Mouse (Mus musculus) CD4-positive helper T cell, adult 2 months (primary cell): ENCODE measurements around the gene Itga9.

Source experiments
- DNase-seq: peaks from one replicate; pipeline ENCODE4 v3.0.0-alpha.2; 2012; ENCODE audit warnings: low read depth, missing footprints, low spot score

Gene Itga9

DNA sequence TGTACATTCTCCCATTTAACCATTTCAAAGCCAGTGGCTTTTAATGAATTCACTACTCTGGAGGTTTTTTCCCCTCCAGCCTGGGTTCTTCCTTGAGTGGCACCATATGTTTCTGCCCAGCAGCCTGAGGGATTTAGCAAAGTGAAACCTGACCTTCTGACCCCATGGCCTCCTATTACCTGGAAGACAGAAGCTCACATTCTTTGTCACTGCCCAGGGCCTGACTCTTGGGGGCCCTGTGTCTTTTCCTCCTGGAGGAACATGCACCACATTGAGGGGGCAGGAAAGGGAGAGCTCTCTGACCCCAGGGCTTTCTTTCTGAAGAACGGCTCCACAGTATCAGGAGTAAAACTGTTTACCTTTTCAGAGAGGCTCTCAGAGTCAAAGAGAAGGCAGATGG lies 46.9 kb downstream of the Itga9 start:
- DNase-seq = no peak

DNA sequence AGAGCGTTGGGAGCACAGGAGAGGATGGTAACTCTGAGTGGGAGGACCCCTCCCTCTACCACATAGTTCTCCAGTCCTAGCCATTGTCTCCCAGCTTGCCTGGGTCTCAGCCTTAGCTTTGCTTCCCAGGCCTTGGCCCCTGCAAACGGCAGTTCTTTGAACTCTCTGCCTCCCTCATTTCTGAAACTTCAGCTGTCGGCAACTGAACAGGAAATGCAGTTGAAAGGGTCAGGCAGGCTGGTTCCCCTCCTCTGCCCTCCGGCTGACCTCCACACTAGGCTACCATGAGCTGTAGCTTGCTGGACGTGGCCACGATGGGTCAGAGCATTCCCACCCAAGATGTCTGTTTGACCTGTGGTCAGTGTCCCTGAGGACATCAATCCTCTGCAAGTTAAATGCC lies 48.5 kb downstream of the Itga9 start:
- no peak for DNase-seq

- no peak for DNase-seq
Measured at GRCm38 (mm10) chr9:118655726-118656125, 49.2 kb downstream of the Itga9 start.

DNA sequence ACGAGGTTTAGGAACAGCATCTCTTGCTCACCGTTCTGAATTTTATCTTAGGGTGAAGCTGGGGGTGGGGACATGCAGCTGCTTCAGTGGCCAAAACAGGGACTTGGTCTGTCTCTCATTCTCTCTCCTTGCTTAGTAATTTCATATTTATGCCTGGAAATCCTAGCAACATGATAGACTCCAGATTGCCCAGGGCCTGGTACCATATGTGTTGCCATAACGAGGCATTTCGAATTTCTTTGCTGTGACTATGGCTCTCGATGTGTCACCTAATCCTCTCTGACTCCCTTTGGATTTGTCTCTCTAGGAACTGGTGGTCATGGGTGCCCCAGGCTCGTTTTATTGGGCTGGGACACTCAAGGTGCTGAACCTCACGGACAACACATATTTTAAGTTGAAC lies 51.7 kb downstream of the Itga9 start:
- no peak for DNase-seq

DNA sequence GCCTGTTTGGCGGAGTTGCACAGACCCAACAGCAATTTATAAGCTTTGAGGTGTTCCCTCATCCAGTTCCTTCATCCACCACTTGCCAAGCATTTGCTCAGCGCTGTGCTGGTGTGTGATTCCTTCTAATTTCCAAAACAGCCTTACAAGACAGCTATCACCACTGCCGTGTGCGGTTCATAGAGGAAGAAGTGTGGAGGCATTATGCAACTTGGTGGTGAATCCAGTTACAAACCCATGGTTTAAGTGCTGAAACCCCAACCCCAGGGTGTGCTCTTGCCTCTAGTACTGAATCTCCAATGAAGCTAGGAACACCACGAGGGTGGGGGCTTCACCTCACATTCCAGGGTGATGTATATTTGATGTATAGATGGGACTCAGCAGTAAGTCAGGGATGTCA lies 53.3 kb downstream of the Itga9 start:
- DNase-seq = no peak

DNA sequence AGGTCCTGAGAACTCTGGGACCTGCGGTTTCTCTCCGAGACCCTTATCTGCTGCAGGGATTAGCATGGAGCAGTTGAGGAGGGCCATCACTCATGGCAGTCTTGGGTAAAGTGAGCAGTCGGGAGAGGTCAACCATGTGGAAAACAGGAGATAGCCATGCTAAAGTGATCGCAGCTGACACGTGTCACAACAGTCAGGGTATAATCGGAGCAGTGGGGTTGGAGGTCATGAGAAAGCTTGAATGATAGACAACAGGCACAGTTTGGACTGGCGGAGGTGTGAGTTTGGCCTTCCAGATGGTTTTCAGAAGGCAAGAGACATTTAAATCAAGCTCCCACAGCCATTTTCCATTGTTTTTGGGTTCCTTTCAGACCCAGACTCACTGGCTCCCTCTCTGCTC lies 53.8 kb downstream of the Itga9 start:
- DNase-seq = no peak

GRCm38 (mm10) chr9:118662026-118662425 lies 55.5 kb downstream of the Itga9 start:
- DNase-seq = no peak

- peak; percentile 22 for DNase-seq
Measured at GRCm38 (mm10) chr9:118662476-118662875, 56.0 kb downstream of the Itga9 start.

DNA sequence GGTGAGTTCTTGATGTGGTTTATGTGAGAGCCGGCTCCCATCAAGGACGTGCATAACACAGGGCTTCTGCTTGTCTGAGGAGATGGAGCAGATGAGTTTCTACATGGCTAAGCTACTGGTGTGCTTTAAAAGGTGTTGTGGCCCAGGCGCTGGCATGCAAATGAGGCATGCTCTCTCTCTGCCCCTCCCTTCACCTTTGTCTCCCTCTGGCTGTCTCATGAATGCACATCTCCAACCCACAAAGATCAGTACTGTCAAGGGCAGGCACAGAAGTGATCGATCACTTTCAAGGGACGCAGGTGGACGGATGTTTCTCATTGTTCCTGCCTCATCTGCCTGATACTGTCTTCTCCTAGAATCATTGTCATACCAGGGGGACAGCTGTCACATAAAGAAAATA lies 57.4 kb downstream of the Itga9 start:
- DNase-seq = no peak

DNA sequence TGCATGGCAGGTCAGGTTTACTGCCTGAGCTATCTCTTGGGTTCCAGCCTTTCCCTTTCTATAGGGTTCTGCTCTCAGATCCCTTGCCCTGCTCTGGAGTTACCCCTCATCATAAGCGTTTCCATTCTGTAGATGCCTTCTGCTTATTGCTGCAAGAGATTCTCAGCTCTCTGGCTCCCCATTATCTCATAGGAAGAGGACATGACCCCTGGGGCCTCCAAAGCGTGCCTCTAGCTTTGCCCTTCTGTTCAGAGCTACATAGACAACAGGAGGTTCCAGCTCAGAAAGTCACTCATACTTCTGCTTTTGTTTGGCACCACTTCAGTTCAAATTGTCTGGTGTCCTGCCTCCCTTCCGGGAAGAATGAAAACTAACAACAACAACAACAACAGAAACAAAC lies 59.6 kb downstream of the Itga9 start:
- DNase-seq = no peak

DNA sequence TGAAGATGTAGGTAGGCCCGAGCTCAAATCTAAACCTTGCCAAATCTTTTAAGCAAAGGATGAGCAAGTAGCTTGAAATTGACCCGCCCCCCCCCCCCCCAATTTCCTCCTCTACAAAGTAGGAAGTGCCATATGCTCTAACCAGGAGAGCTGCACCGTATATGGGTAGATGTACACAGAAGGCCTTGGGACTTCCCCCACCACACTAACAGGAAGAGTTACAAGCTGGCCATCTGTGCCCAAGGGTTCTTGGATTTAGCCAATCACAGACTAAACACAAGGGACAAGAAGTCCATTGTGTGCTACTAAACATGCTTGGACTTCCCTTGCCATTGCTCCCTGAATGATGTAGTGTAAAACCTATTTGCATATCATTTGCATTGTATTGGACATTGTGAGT lies 63.2 kb downstream of the Itga9 start:
- DNase-seq = peak; percentile 59

DNA sequence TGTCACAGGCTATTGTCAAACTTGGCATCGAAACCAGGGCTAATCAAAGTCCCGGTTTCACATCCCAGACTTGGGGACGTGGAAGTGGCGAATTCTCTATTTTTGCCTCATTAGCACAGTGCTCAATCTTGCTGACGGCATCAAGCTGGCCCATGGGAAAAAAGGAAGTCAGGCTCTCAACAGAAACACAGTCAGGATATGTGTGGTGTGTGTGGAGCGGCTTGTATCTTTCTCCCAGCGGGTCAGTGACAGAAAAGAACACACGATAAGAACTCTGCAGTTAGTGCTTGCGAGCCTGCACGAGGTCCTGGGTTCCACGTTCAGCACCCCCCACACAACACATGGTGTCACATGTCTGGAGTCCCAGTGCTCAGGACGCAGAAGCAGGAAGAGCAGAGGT lies 67.8 kb downstream of the Itga9 start:
- peak; percentile 24 for DNase-seq

GRCm38 (mm10) chr9:118674761-118675160 lies 68.3 kb downstream of the Itga9 start:
- DNase-seq = peak; percentile 52

- no peak for DNase-seq
Measured at GRCm38 (mm10) chr9:118675573-118676170, 69.2 kb downstream of the Itga9 start.

DNA sequence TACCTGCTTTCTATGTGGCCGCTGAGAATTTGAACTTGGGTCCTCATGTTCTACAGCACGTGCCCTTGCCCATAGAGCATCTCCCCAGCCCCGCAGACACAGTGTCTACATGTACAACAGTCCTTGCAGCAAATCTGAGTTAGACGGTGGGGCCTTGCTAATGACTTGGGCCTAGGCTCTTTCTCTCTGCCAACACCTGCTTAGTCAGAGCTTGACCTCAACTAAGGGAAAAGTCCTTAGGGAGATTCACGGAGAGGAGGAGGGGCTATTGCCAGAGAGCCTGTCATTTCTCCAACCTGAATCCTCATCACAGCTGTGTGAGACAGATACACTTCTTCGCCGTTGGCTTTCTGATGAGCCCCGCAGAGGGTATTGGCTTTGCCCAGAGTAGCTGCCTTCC lies 70.2 kb downstream of the Itga9 start:
- DNase-seq = no peak

GRCm38 (mm10) chr9:118677349-118677748 lies 70.9 kb downstream of the Itga9 start:
- DNase-seq = peak; percentile 47

- DNase-seq = peak; percentile 88
Measured at GRCm38 (mm10) chr9:118678020-118678750, 71.7 kb downstream of the Itga9 start.

GRCm38 (mm10) chr9:118678759-118679158 lies 72.3 kb downstream of the Itga9 start:
- DNase-seq = peak; percentile 79

- no peak for DNase-seq
Measured at GRCm38 (mm10) chr9:118681506-118681905, 75.0 kb downstream of the Itga9 start.

GRCm38 (mm10) chr9:118682154-118682553 lies 75.7 kb downstream of the Itga9 start:
- DNase-seq = no peak

DNA sequence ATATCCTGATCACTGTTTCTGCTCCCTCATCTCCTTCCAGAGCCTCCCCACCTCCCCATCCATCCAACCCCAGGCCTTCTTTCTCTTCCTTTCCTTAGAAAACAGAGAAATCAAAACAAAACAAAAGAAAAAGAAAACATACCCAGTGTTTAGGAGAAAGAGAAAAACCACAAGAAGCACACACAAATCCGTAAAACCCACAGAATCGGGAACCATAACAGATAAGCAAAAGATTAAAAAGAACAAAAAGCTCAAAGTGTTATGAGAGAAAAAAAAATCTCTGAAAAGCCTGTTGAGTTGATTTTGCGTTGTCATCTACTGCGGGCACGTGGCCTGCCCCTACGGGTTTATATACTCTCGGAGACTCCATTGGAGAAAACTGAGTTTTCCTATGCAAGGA lies 77.0 kb downstream of the Itga9 start:
- DNase-seq = no peak

DNA sequence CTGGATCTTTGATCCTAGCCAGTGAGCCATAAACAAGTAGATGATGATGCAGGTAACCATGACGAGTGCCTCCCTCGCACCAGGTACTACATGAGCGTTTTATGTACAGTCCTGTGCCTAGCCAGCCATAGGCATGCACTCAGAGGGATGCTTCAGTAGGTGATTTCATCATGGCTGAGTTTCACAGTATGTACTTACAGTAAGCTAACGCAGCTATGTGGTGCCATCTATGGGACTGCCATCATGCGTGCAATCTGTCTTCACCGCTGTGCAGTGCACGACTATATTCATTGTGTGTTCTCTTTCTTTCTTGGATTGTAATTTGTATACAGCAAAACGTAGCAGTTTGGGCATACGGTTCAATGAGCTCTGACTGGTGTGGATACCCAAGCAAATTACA lies 77.9 kb downstream of the Itga9 start:
- peak; percentile 58 for DNase-seq

DNA sequence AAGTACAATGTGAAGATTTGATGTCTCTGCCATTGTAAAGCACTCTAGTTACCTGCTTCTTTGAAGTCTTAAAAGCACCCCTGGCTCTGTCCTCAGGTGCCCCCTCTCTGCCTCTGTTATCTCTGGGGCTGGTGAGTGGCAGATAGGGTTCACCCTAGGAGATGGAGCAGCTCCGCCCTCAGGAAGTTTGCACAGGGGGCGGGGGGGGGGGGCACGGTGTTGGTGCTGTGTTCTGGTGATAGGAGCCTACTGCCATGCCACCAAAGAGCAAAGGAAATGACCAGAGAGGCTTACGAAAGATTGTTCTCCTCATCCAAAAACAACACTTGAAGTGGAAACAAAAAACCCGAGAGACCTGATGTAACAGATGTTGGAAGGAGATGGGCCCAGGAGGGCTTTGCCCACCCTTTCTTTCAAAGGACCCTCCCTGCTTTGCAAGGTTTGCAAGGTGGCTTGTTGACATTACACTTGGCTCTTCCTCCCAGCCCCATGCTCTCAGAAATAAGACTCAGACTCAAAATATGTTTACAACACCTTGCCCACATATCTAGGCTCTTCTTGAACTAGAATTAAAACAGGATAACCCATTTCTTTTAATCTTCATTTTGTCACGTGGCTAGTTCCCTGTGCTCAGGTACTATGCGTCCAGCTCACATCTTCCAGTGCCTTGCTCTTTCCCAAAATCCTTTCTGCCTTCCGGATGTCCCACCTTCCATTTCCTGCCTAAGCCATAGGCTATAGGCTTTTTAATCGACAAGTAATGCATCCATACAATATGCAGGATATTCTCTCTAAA lies 79.9 kb downstream of the Itga9 start:
- DNase-seq = no peak
